8 mouse cellular contexts compared by ENCODE assay signal in genomic region chr1:171250680-171251593, GRCm38 (mm10). TPM values are rescaled to one million over a fixed set of nuclear protein-coding genes. Genes with fewer than 3 reads are reported as not detected.
DNase-seq lines count a peak whose midpoint lies in the region; TF ChIP-seq lines count a peak whose summit lies in the region.

Gene Ndufs2, minus strand, starts transcription at chr1:171251388.

- H3K9ac ChIP-seq in heart, adult 2 months (ENCODE audit: low read depth, low read length): peak within 1 kb of the TSS; percentile 23; the same call in 1 of the 2 replicates

- intact Hi-C loops in heart, adult 2 months (cut with DNase I): no loop called here

- no peak for TF ChIP-seq CTCF in thymus, adult 2 months (IDR thresholded peaks at IDR 0.05; ENCODE audit: borderline replicate concordance, control insufficient read depth, extremely low read depth, insufficient read depth, low read length, poor library complexity)
- TF ChIP-seq CTCF in heart, adult 2 months (IDR thresholded peaks at IDR 0.05): no peak

- no peak within 1 kb of the TSS for H3K4me3 ChIP-seq in thymus, adult 2 months (ENCODE audit: control insufficient read depth, insufficient read depth, low read length)
- peak within 1 kb of the TSS; percentile 45 for H3K4me3 ChIP-seq in heart, adult 2 months
- peak within 1 kb of the TSS; percentile 53 for H3K4me3 ChIP-seq in midbrain, embryonic 10.5 days

- H3K79me2 ChIP-seq in heart, adult 2 months (replicated peaks; ENCODE audit: control insufficient read depth, insufficient read depth, low read length): no peaks in the 10 kb centered on the region

- H3K9me3 ChIP-seq in midbrain, embryonic 10.5 days (replicated peaks): no peaks in the 10 kb centered on the region

- no peaks in the 10 kb centered on the region for H3K27me3 ChIP-seq in thymus, adult 2 months (ENCODE audit: control insufficient read depth, insufficient read depth, low read length)
- no peaks in the 10 kb centered on the region for H3K27me3 ChIP-seq in heart, adult 2 months (ENCODE audit: control insufficient read depth, insufficient read depth, low read length)
- H3K27me3 ChIP-seq in midbrain, embryonic 10.5 days (ENCODE audit: low read depth, poor library complexity, severe bottlenecking): peaks cover 4% of the 10 kb centered on the region; the same call in 1 of the 2 replicates

- peaks cover 9% of the 10 kb centered on the region for H3K4me1 ChIP-seq in thymus, adult 2 months (replicated peaks; ENCODE audit: control insufficient read depth, insufficient read depth, low read length)
- H3K4me1 ChIP-seq in heart, adult 2 months (ENCODE audit: control insufficient read depth, insufficient read depth, low read length): peaks cover 9% of the 10 kb centered on the region
- peaks cover 69% of the 10 kb centered on the region for H3K4me1 ChIP-seq in midbrain, embryonic 10.5 days

- H3K27ac ChIP-seq in thymus, adult 2 months (ENCODE audit: control insufficient read depth, insufficient read depth, low read length): no peak within 1 kb of the TSS
- peak within 1 kb of the TSS; percentile 98 for H3K27ac ChIP-seq in heart, adult 2 months
- H3K27ac ChIP-seq in midbrain, embryonic 10.5 days (replicated peaks): peak within 1 kb of the TSS; percentile 86

- no peak for TF ChIP-seq EP300 in heart, adult 2 months (IDR thresholded peaks at IDR 0.05; ENCODE audit: insufficient read depth, low read depth, low read length)

- WGBS in thymus, adult 2 months: 83% methylated on average over 26 of the region's 26 CpGs
- WGBS in heart, adult 2 months: 12% methylated on average over 26 of the region's 26 CpGs
- WGBS in midbrain, embryonic 10.5 days: 10% methylated on average over 26 of the region's 26 CpGs

- no peak for TF ChIP-seq POLR2A in thymus, adult 2 months (IDR thresholded peaks at IDR 0.05; ENCODE audit: control insufficient read depth, extremely low read depth, insufficient read depth, low read length, poor library complexity)
- TF ChIP-seq POLR2A in heart, adult 2 months (IDR thresholded peaks at IDR 0.05; ENCODE audit: insufficient read depth, low read depth, low read length): no peak

- no peak for DNase-seq in thymus, adult 2 months
- DNase-seq in thymus, postnatal 14 days: no peak
- DNase-seq in embryo, embryonic 11 days: peak; percentile 60
- peak in 1 of 2 experiments; percentile 34 for DNase-seq in heart, adult 2 months
- DNase-seq in layer of hippocampus, postnatal 10 days (ENCODE audit: low spot score in 2 of 2): peak; percentile 49 to 51
- DNase-seq in midbrain, embryonic 10.5 days (ENCODE audit: low spot score): peak; percentile 46
- DNase-seq in spleen, postnatal 14 days (ENCODE audit: low spot score in 2 of 2): no peak
- no peak for DNase-seq in spleen, postnatal 4 days (ENCODE audit: low spot score in 2 of 2)

- H3K36me3 ChIP-seq in thymus, adult 2 months (ENCODE audit: control insufficient read depth, insufficient read depth, low read length): no peaks in the 10 kb centered on the region
- H3K36me3 ChIP-seq in heart, adult 2 months (ENCODE audit: control insufficient read depth, insufficient read depth, low read length): no peaks in the 10 kb centered on the region
- H3K36me3 ChIP-seq in midbrain, embryonic 10.5 days: peaks cover 23% of the 10 kb centered on the region

RNA-seq across cellular contexts. Expression of gene Ndufs2, which starts in this region (rescaled TPM):
- 131 and 154 TPM in 2 replicates for polyA plus RNA-seq in thymus, adult 2 months (2012; rRNA removed)
- 1,000 to 10,000 TPM; 1,369 to 1,610 TPM for total RNA-seq in heart, adult 2 months (2021)
- polyA plus RNA-seq in heart, adult 2 months (2012; rRNA removed): 997 and 1,250 TPM in 2 replicates
- total RNA-seq in layer of hippocampus, postnatal 10 days (2021): 100 to 1,000 TPM; 235 to 249 TPM
- 267 and 268 TPM in 2 replicates for polyA plus RNA-seq in midbrain, embryonic 10.5 days (2016; fragmentation: Nextera tagmentation; extraction: Ambion mirVana)

Comparison
In these comparisons a context has a peak if more than half of its experiments do, and no peak if none do; other contexts are left out.
1. RNA of gene Ndufs2 (total RNA-seq): 1,369 to 1,610 TPM in heart, adult 2 months; 235 to 249 TPM in layer of hippocampus, postnatal 10 days; every median in the first group is over 4 times any median in the second.
2. DNase-seq: peak in embryo, embryonic 11 days (single experiment), layer of hippocampus, postnatal 10 days (2 of 2) and midbrain, embryonic 10.5 days (single experiment); none in thymus, adult 2 months (single experiment), thymus, postnatal 14 days (single experiment), spleen, postnatal 14 days (0 of 2) and spleen, postnatal 4 days (0 of 2).